Mouse (Mus musculus) hindbrain, embryonic 15.5 days (tissue): ENCODE measurements around the gene Zfp536. TPM values are rescaled to one million over a fixed set of nuclear protein-coding genes. Genes with fewer than 3 reads are reported as not detected.

ENCODE experiments used
- ATAC-seq: fragments of 200-750 bp; cut with Nextera tagmentation; 2 replicates; pipeline ENCODE4 v1.8.0; 2017; ENCODE audit warnings: low read depth, moderate number of reproducible peaks, moderate TSS enrichment; ENCODE audit not compliant: low FRiP score
- H3K27ac ChIP-seq: fragments of 300-500 bp; sonication (generic); replicated peaks from 2 replicates; pipeline ENCODE4 v1.5.1; 2015; ENCODE audit warnings: mild to moderate bottlenecking, inconsistent platforms
- H3K27me3 ChIP-seq: fragments of 300-500 bp; sonication (generic); 2 replicates; pipeline ENCODE4 v1.6.1; 2015; ENCODE audit warnings: control low read depth, inconsistent platforms
- H3K36me3 ChIP-seq: fragments of 300-500 bp; sonication (generic); 2 replicates; pipeline ENCODE4 v1.6.1; 2015; ENCODE audit warnings: control low read depth, inconsistent platforms
- H3K4me1 ChIP-seq: fragments of 300-500 bp; sonication (generic); replicated peaks from 2 replicates; pipeline ENCODE4 v1.6.1; 2015; ENCODE audit warnings: control low read depth, inconsistent platforms
- H3K4me2 ChIP-seq: fragments of 300-500 bp; sonication (generic); 2 replicates; pipeline ENCODE4 v1.6.1; 2015; ENCODE audit warnings: moderate library complexity, mild to moderate bottlenecking, inconsistent platforms
- H3K4me3 ChIP-seq: fragments of 300-500 bp; sonication (generic); 2 replicates; pipeline ENCODE4 v1.5.1; 2015; ENCODE audit warnings: mild to moderate bottlenecking, inconsistent platforms
- H3K9ac ChIP-seq: fragments of 300-500 bp; sonication (generic); 2 replicates; pipeline ENCODE4 v1.6.1; 2015; ENCODE audit warnings: inconsistent platforms
- H3K9me3 ChIP-seq: fragments of 300-500 bp; sonication (generic); 2 replicates; pipeline ENCODE4 v1.6.1; 2016; ENCODE audit warnings: control low read depth, inconsistent platforms
- WGBS: fragments of 180-500 bp; shearing (Covaris S2); methylation state at CpG from one replicate; pipeline ENCODE4 v1.1.7; 2015; 5-methylcytosine and 5-hydroxymethylcytosine counted together
- polyA plus RNA-seq: library from polyadenylated mRNA; unstranded; fragments of >200 nt; fragmentation: Nextera tagmentation; extraction: Ambion mirVana; gene quantifications from 2 replicates; pipeline ENCODE4 v1.2.1, GENCODE M21; 2015

The Zfp536 gene
- polyA plus RNA-seq, 1 experiment from 2014 or later, result 36.0 TPM

GRCm38 (mm10) chr7:37510933-37511675 lies 262.3 kb downstream of the Zfp536 start:
- Histone ChIP-seq H3K4me1 (peaks cover 47% of the 10 kb centered on the region), H3K36me3 (no peaks in the 10 kb centered on the region), H3K9me3 (no peaks in the 10 kb centered on the region), H3K4me3 (no peak overlapping the region), H3K9ac (no peak overlapping the region), H3K4me2 (no peak overlapping the region), H3K27me3 (no peaks in the 10 kb centered on the region), H3K27ac (no peak overlapping the region)
- ATAC-seq, result no peak
- WGBS, result 90% methylated on average over 8 of the region's 8 CpGs

GRCm38 (mm10) chr7:37509700-37510099 lies 263.7 kb downstream of the Zfp536 start:
- H3K4me2 ChIP-seq, result no peak overlapping the region
- H3K27me3 ChIP-seq, result no peaks in the 10 kb centered on the region
- H3K9ac ChIP-seq, result no peak overlapping the region
- H3K4me3 ChIP-seq, result no peak overlapping the region
- H3K4me1 ChIP-seq, result peaks cover 47% of the 10 kb centered on the region
- H3K27ac ChIP-seq, result no peak overlapping the region
- 50% methylated on average over 9 of the region's 9 CpGs for WGBS
- ATAC-seq, result no peak
- no peaks in the 10 kb centered on the region for H3K9me3 ChIP-seq
- no peaks in the 10 kb centered on the region for H3K36me3 ChIP-seq

DNA sequence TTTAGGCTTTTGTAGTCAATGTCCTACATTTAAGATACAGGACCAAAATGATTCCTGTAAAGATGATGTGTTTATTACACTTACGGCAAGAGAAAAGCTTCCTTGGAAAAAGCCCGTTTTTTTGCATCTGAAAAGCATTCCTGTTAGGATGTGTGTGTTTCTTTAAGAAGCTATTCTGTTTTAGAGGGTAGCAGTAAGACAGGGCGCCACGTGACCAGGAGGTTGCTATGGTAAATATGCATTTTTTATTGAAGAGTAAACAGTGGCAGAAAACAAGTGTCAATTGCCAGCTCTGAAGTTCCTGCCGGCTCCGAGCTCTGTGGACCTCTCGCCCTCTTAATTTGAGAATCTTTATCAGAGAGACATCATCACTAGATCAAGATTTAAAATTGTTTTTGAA lies 267.9 kb downstream of the Zfp536 start:
- Histone ChIP-seq H3K36me3 (no peaks in the 10 kb centered on the region), H3K4me2 (peak overlapping the region; percentile 35), H3K4me3 (no peak overlapping the region), H3K9me3 (no peaks in the 10 kb centered on the region), H3K27me3 (no peaks in the 10 kb centered on the region), H3K27ac (peak overlapping the region; percentile 53), H3K9ac (no peak overlapping the region), H3K4me1 (peaks cover 36% of the 10 kb centered on the region)
- ATAC-seq, result peak; percentile 65
- 40% methylated on average over 7 of the region's 7 CpGs for WGBS

DNA sequence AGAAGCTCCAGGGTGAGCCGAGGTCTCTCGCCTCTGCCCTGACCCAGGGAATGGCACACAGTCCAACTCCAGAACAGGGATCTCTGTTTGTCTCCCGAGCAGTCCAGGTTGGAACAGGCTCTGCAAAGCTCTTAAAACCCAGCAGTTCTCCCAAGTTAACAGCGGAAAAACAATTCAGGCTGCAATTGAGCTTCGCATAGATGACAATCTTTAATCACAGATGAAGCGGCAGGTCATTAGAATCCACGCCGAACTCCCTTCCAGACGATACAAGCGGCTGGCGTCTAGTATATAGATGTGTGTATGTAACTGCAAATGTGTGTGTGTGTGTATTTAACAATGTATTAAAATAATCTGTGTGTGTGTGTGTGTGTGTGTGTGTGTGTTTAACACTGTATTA lies 268.3 kb downstream of the Zfp536 start:
- Histone ChIP-seq H3K27me3 (no peaks in the 10 kb centered on the region), H3K36me3 (no peaks in the 10 kb centered on the region), H3K9ac (0 out of 2 replicates have a peak overlapping the region, but pooled peaks have one; percentile 17), H3K27ac (peak overlapping the region; percentile 53), H3K4me2 (peak overlapping the region; percentile 35), H3K4me3 (no peak overlapping the region), H3K9me3 (no peaks in the 10 kb centered on the region), H3K4me1 (peaks cover 36% of the 10 kb centered on the region)
- 58% methylated on average over 11 of the region's 11 CpGs for WGBS
- peak; percentile 10; the same call in 1 of the 2 replicates for ATAC-seq

GRCm38 (mm10) chr7:37498881-37499280 lies 274.6 kb downstream of the Zfp536 start:
- 72% methylated on average over 5 of the region's 5 CpGs for WGBS
- ATAC-seq, result no peak
- Histone ChIP-seq H3K4me2 (no peak overlapping the region), H3K9me3 (no peaks in the 10 kb centered on the region), H3K4me3 (no peak overlapping the region), H3K9ac (no peak overlapping the region), H3K27me3 (no peaks in the 10 kb centered on the region), H3K4me1 (peaks cover 9% of the 10 kb centered on the region), H3K36me3 (no peaks in the 10 kb centered on the region), H3K27ac (no peak overlapping the region)

- no peaks in the 10 kb centered on the region for H3K9me3 ChIP-seq
- no peak overlapping the region for H3K4me2 ChIP-seq
- no peaks in the 10 kb centered on the region for H3K4me1 ChIP-seq
- H3K4me3 ChIP-seq, result no peak overlapping the region
- no peaks in the 10 kb centered on the region for H3K27me3 ChIP-seq
- H3K27ac ChIP-seq, result no peak overlapping the region
- ATAC-seq, result no peak
- no peak overlapping the region for H3K9ac ChIP-seq
- no peaks in the 10 kb centered on the region for H3K36me3 ChIP-seq
- WGBS, result 82% methylated on average over 9 of the region's 9 CpGs
Observed at GRCm38 (mm10) chr7:37496491-37496890, 276.9 kb downstream of the Zfp536 start.

DNA sequence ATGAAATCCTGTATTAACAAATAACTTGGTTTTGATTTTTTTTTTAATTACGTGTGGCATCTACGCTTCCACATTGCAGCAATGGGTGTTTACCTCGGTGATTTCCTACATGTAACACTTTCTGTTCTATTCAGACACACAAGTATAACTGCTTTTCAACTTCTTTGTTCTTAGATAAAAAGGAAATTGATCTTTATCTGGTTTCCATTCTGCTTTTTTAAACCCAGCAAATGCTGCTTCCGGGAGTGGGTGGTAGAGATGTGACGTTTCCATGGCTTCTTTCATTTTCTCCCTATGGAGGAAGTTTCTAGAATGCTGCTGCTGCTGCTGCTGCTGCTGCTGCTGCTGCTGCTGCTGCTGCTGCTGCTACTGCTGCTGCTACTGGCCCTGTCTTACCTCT lies 283.1 kb downstream of the Zfp536 start:
- no peak overlapping the region for H3K4me3 ChIP-seq
- H3K9me3 ChIP-seq, result no peaks in the 10 kb centered on the region
- no peaks in the 10 kb centered on the region for H3K27me3 ChIP-seq
- no peak for ATAC-seq
- no peak overlapping the region for H3K9ac ChIP-seq
- no peak overlapping the region for H3K4me2 ChIP-seq
- 77% methylated on average over 5 of the region's 5 CpGs for WGBS
- H3K27ac ChIP-seq, result no peak overlapping the region
- no peaks in the 10 kb centered on the region for H3K36me3 ChIP-seq
- peaks cover 12% of the 10 kb centered on the region; the same call in 1 of the 2 replicates for H3K4me1 ChIP-seq

GRCm38 (mm10) chr7:37484946-37485345 lies 288.5 kb downstream of the Zfp536 start:
- Histone ChIP-seq H3K27ac (no peak overlapping the region), H3K27me3 (no peaks in the 10 kb centered on the region), H3K9ac (no peak overlapping the region), H3K4me1 (peaks cover 10% of the 10 kb centered on the region; the same call in 1 of the 2 replicates), H3K36me3 (peaks cover 2% of the 10 kb centered on the region; the same call in 1 of the 2 replicates), H3K4me2 (no peak overlapping the region), H3K4me3 (no peak overlapping the region), H3K9me3 (no peaks in the 10 kb centered on the region)
- no peak for ATAC-seq
- 78% methylated on average over 3 of the region's 3 CpGs for WGBS

- H3K27ac ChIP-seq, result no peak overlapping the region
- WGBS, result 80% methylated on average over 4 of the region's 4 CpGs
- H3K4me3 ChIP-seq, result no peak overlapping the region
- H3K4me2 ChIP-seq, result no peak overlapping the region
- ATAC-seq, result no peak
- H3K9ac ChIP-seq, result no peak overlapping the region
- peaks cover 3% of the 10 kb centered on the region; the same call in 1 of the 2 replicates for H3K36me3 ChIP-seq
- no peaks in the 10 kb centered on the region for H3K9me3 ChIP-seq
- no peaks in the 10 kb centered on the region for H3K27me3 ChIP-seq
- H3K4me1 ChIP-seq, result peaks cover 5% of the 10 kb centered on the region; the same call in 1 of the 2 replicates
Observed at GRCm38 (mm10) chr7:37482564-37482963, 290.9 kb downstream of the Zfp536 start.

DNA sequence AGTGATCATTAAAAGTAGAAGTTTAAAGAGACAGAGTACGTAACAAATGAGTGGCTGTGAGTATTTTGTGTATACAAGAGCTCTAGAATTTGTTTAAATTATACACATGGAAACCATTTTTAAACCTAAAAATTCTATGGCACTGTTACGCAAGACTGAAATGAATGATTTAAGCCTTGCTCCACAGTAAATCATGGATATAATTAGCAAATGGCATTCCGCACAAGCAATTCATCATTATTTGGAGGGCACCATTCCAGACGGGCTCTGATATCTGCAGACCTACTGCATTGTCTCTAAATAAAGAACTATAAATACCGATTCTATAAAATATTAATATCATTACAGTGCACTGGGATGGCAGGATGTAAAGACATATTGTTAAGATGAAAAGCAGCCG lies 292.3 kb downstream of the Zfp536 start:
- no peaks in the 10 kb centered on the region for H3K9me3 ChIP-seq
- no peak overlapping the region for H3K9ac ChIP-seq
- H3K27me3 ChIP-seq, result no peaks in the 10 kb centered on the region
- no peak for ATAC-seq
- no peak overlapping the region for H3K27ac ChIP-seq
- H3K36me3 ChIP-seq, result peaks cover 3% of the 10 kb centered on the region; the same call in 1 of the 2 replicates
- no peaks in the 10 kb centered on the region for H3K4me1 ChIP-seq
- H3K4me3 ChIP-seq, result no peak overlapping the region
- no peak overlapping the region for H3K4me2 ChIP-seq
- whole genome bisulfite sequencing, result 75% methylated on average over 6 of the region's 6 CpGs

DNA sequence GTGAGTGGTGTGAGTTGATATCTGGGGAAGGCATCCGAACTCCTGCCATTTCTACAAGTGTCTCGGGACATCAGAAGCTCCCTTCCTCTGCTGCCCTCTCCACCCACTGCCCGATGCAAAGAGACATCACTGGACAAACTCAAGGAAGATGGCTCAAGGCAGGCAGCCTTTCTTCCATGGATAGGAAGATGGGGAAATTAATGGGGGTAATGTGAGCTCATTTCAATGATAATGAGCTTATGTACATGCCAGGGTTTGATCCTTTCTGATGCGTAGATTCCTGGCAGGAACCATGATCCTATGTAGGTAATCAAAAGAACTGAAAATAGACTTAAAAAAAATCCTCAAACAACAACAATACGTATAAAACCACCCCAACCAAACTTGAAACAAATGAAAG lies 296.1 kb downstream of the Zfp536 start:
- WGBS, result 81% methylated on average over 5 of the region's 5 CpGs
- H3K9ac ChIP-seq, result no peak overlapping the region
- H3K36me3 ChIP-seq, result peaks cover 3% of the 10 kb centered on the region; the same call in 1 of the 2 replicates
- H3K4me3 ChIP-seq, result no peak overlapping the region
- no peaks in the 10 kb centered on the region for H3K4me1 ChIP-seq
- no peaks in the 10 kb centered on the region for H3K27me3 ChIP-seq
- no peaks in the 10 kb centered on the region for H3K9me3 ChIP-seq
- no peak overlapping the region for H3K4me2 ChIP-seq
- no peak for ATAC-seq
- H3K27ac ChIP-seq, result no peak overlapping the region

DNA sequence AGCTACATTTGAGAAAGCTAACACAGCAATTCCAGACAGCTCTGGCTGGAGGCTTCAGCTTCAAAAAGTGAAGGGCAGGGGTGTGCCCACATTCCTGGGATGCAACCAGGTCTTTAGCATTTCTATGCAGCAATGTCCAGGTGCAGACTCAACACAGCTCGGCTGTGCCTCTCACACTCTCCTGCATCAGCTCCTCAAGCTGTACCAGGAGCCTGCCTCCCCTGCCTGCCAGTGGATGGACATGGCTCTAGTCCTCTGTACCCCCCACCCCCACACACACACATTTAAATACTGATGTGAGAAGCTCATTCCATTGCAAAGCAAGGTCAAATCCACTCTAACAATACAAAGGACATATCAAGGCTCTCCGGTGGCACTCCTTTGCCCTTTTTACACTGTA lies 298.0 kb downstream of the Zfp536 start:
- Histone ChIP-seq H3K4me3 (no peak overlapping the region), H3K36me3 (peaks cover 3% of the 10 kb centered on the region; the same call in 1 of the 2 replicates), H3K9me3 (no peaks in the 10 kb centered on the region), H3K27ac (no peak overlapping the region), H3K4me2 (no peak overlapping the region), H3K9ac (no peak overlapping the region), H3K4me1 (no peaks in the 10 kb centered on the region), H3K27me3 (no peaks in the 10 kb centered on the region)
- WGBS, result 73% methylated on average over 2 of the region's 2 CpGs
- no peak for ATAC-seq
